Mouse (Mus musculus) thymus, postnatal 36 days (tissue): Measurements from ENCODE around the gene Rrnad1.

Experiments used
- DNase-seq, 2 experiments: peaks; one replicate each; pipeline ENCODE4 v3.0.0; 2022; ENCODE audit warnings: mixed read lengths in 2 of 2

The Rrnad1 gene

GRCm38 (mm10) chr3:87930078-87930795 is at the start of gene Rrnad1, which contains the start of gene Isg20l2:
TSS of gene Rrnad1 (minus strand) at chr3:87930717.
TSS of gene Isg20l2 (plus strand) at chr3:87930314.
- peak; percentile 93 to 96 for DNase-seq

GRCm38 (mm10) chr3:87980085-87980484 is 49.6 kb upstream of the Rrnad1 start:
- DNase-seq, result no peak

GRCm38 (mm10) chr3:87979493-87979892 is 49.0 kb upstream of the Rrnad1 start:
- DNase-seq, result no peak

GRCm38 (mm10) chr3:87974381-87974987 is 44.0 kb upstream of the Rrnad1 start:
- DNase-seq, result no peak

- DNase-seq, result no peak
These were observed 43.3 kb upstream of the Rrnad1 start for GRCm38 (mm10) chr3:87973593-87974380.

DNA sequence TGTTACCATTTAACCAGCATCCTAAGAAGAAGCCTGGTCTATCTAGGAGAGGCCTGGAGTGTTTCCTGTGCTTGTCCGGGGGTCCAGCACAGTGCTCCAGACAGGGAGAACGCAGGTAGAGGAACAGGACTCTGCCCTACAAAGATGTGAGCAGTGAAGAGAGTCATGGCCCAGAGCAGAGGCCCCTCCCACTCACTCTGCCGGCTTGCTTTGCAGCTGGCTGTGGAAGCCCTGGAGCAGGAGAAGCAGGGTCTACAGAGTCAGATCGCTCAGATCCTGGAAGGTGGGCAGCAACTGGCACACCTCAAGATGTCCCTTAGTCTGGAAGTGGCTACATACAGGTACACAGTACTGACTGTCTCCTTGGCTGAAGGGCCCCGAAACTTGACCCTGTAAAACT is 42.3 kb upstream of the Rrnad1 start:
- no peak for DNase-seq

- no peak for DNase-seq
These were observed 41.7 kb upstream of the Rrnad1 start for GRCm38 (mm10) chr3:87972203-87972664.

DNA sequence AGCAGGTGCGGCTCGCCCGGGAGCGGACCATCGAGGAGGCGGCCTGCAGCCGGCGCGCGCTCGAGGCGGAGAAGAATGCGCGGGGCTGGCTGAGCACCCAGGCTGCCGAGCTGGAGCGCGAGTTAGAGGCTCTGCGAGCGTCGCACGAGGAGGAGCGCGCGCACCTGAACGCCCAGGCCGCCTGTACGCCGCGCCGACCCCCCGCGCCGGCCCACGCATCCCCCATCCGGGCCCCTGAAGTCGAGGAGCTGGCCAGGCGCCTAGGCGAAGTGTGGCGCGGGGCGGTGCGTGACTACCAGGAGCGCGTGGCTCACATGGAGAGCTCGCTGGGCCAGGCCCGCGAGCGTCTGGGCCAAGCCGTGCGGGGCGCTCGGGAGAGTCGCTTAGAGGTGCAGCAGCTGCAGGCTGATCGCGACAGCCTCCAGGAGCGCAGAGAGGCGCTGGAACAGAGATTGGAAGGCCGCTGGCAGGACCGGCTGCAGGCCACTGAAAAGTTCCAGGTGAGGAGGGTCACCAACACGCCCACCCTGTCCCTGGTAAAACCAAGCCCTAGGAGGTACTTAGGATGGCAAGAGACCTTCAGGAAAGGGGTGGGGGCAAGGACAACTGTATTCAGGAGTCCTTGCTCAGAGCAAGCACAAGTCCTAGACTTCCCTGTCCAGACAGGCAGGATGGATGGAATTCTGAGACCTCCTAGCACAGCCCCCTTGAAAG is 41.1 kb upstream of the Rrnad1 start:
- DNase-seq, result no peak

DNA sequence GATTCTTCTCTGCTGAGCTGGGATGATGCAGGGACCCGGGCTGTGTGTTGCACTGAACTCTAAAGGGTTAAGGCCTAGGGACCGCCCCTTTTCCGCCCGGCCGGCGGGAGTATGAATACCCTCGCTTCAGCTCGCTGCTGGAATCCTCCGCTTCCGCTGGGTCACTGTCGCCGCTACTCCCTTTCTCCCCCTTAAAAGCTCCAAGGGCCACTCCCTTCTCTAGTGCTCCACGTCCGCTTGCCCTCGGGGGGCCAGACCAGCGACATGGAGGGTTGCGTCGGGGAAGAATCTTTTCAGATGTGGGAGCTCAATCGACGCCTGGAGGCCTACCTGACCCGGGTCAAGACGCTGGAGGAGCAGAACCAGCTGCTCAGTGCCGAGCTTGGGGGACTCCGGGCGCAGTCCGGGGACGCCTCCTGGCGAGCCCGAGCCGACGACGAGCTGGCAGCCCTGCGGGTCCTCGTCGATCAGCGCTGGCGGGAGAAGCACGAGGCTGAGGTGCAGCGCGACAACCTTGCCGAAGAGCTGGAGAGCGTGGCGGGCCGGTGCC is 40.5 kb upstream of the Rrnad1 start, which contains the start of gene Nes:
Gene Nes (plus strand): TSS at position 140 of the 550 bp plus-strand sequence.
- peak; percentile 17 to 29 for DNase-seq

DNA sequence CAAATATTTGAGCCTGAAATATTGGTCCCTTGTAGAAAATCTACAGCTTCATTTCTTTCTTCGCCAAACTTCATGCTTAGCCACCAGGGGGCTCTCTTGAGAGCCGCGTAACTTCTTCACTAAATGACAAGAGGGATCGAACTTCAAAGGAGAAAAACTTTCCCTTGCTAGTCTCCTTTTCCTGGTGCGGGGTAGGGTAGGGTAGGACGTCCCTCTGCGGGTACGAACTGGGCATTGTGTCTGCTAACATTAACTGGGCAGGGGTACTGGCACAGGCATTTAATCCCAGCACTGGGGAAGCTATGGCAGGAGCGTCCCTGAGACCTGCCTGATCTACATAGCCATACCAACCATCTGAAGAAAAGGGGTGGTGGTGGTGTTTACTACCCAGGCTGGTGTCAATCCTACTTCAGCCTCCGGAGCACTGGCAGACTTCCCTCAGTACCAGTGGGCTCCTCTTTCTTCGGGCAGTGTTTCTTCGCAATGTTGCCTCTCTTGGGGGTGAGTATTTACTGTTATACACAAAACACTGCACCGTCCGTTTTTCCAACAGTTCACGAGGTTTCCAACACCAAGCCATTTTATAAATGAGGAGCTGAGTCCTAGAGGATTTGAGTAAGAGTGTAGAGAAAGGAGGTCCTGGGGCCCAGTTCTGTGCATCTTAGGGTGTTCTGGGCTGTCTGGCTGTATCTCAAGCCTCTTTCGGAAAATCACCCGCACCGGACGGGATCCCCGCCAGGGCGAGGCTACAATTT is 39.8 kb upstream of the Rrnad1 start:
- DNase-seq, result peak; percentile 34 to 47

DNA sequence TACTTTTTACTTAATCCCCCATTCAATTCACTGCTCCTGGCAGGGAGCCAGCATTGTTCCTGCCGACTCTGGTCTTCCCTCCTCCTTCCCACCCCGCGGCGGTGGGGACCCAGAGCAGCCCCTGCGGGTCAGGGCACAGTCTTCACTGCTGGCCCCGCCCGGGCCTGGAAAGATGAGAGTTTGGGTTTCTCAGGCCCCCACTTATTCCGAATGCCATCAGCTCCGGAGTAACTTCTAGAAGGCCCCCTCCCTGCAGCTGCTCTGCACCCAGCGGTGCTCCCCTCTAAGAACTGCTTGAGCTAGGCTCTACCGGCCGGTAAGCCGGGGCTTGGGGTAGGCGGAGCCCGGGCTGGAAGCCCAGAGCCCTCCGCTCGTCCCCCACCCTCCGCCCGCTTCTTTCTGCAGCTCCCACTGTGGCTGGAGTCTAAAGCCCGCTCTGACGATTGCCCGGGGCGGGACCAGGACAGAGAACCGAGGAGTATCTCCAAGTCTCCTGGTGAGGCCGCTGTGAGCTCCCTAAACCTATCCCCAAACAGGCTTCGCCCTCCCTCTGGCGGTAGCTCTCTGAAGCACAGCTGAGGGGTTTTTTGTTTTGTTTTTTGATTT is 30.2 kb upstream of the Rrnad1 start:
- DNase-seq, result peak; percentile 67 to 74

- no peak for DNase-seq
These were observed 29.7 kb upstream of the Rrnad1 start for GRCm38 (mm10) chr3:87960191-87960585.

DNA sequence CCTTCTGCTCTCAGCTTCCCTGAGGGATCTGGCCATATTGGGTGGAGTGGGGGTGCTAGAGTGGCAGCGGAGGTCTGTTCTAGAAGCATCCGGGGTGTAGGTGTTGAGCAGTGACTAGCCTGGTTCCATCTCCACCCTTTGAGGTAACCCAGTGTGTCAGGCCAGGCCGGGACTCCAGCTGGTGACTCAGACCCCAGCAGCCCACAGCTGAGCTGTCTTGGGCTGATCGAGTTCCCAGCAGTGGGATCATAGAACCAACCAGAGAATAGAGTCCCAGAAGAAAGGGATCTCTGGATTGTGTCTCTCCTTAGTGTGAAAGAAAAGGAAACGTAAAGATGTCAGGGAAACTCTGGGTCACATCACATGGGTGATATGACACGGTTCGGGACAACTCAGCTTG is 28.9 kb upstream of the Rrnad1 start:
- no peak for DNase-seq

- DNase-seq, result no peak
These were observed 28.4 kb upstream of the Rrnad1 start for GRCm38 (mm10) chr3:87958967-87959366.

DNA sequence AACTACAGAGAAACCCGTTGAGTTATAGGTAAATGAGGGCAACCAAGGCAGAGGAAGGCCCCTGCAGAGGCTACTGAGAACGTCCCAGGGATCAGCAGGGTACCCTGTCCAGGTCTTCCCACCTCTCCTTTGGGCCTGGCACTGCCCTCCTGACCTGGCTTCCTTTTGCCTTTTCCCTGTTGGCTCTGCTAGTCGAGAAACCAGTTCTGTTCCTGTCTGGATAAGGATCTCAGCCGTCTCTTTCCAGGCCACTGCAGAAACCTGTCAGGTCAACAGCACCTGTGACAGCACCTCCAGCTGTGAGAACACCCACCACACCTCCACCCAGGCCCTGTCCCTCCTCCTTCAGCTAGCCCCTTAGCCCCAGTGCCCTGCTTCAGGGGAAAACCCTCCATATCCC is 28.0 kb upstream of the Rrnad1 start:
- DNase-seq, result no peak

- DNase-seq, result no peak
These were observed 27.5 kb upstream of the Rrnad1 start for GRCm38 (mm10) chr3:87958056-87958455.

- DNase-seq, result no peak
These were observed 21.9 kb upstream of the Rrnad1 start for GRCm38 (mm10) chr3:87952440-87952839.

GRCm38 (mm10) chr3:87951946-87952345 is 21.4 kb upstream of the Rrnad1 start:
- DNase-seq, result no peak

DNA sequence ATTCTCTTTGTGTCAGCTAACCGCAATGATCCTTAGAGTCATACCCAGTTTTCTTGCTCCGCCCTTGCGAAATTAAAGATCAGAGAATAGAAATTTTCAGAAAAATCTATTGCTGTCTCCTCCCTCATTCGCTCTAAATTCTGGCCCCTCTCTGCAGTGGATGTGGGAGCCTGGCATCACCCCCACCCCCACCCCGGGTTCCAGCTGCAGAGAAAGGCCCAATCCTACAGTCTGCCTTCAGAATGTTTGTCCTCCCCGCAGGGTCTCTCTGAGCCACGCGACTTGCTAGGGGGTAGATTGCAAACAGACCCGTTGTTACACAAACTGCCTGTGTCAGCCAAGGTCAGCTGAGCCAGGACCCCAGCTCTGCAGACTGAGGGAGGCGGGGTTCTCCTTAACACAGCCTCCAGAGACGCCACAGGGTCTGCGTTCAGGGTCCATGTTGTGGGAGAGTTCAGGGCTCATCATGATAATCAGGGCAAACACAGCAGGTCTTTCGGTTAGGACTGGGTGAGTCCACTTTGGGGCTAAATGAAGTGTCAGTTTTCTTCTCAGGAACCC is 19.5 kb upstream of the Rrnad1 start:
- no peak for DNase-seq

DNA sequence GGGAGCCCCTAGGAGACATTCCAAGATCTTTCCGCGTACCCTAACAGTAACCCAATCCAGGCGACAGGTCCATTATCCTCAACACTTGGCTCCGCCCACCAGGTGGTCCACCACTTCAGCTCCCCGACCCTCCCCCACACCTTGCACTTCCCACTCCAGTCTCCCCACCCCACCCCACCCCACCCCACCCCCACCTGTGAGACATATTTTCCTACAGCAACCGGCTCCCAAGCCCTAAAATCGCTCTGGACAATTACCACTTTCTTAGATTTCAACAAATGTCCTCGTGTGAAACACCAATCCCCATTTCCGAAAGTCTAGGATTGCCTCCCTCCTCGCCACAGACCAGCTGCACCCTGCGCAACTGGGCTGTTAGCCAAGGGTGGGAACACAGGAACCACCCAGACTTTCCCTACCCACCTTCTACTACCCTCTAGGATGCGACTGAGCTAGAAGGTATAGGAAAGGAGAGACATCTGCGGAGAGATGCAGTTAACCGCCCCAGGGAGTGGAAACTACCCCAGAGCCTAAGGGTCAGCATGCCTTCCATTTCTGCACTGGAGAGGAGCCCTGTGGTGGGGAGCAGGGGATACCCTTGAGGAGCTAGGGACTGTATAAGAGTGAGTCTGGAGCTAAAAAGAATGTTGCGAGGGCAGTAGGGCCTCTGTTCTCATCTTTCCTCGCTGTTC is 18.9 kb upstream of the Rrnad1 start:
- no peak for DNase-seq
